In the genomic region with DNA sequence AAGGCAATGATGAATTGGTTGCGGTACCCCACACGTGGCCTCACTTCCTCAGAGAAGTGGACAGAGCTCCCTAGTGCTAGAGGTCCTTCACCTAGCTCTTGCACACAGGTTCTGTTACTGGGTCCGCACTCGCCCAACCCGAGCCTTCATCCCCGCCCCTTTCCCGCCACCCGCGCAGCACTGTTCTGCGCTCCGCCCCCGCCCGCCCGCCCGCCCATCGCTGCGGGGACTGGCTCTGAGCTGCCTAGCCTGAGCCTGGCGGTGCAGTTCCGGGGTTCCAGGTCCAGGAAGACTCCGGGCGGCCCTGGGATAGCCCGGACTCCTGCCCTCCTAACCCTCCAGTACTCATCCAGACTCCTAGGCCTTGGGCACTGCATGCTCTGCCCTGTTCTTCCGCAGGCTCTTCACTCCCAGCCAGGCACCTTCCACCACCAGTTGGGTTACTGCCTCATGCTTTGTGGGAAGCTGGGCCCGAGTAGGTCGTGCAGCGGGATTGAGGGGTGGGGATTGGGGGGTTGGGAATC, we compare ENCODE assay signal across 7 mouse cellular contexts.
A peak's percentile ranks its signal among the peaks of the same experiment; 100 is the strongest.
DNase-seq lines count a peak whose midpoint lies in the region; ATAC-seq lines count a peak whose summit lies in the region.

No protein-coding gene starts in this region.

- H3K4me2 ChIP-seq in limb, embryonic 12.5 days: peak overlapping the region; percentile 67
- H3K4me2 ChIP-seq in midbrain, embryonic 12.5 days (replicated peaks): peak overlapping the region; percentile 68

- peak; percentile 75 for DNase-seq in adrenal gland, adult 2 months
- peak; percentile 38 for DNase-seq in embryo, embryonic 10 days (ENCODE audit: low spot score)
- peak; percentile 10 to 18 for DNase-seq in gastrocnemius, postnatal 4 days (ENCODE audit: low spot score in 2 of 2)
- peak; percentile 58 for DNase-seq in kidney, adult 11 months
- peak; percentile 29 for DNase-seq in spleen, adult 12 weeks (ENCODE audit: low spot score)

- H3K4me1 ChIP-seq in limb, embryonic 12.5 days (replicated peaks): no peaks in the 10 kb centered on the region
- H3K4me1 ChIP-seq in midbrain, embryonic 12.5 days: no peaks in the 10 kb centered on the region

- ATAC-seq in limb, embryonic 12.5 days (ENCODE audit: insufficient number of reproducible peaks, insufficient read depth, low FRiP score, low TSS enrichment, low read depth): peak; percentile 80
- peak; percentile 93 for ATAC-seq in midbrain, embryonic 12.5 days (ENCODE audit: low FRiP score, low read depth)

- H3K36me3 ChIP-seq in limb, embryonic 12.5 days: no peaks in the 10 kb centered on the region
- H3K36me3 ChIP-seq in midbrain, embryonic 12.5 days: no peaks in the 10 kb centered on the region

- 8% methylated on average over 26 of the region's 26 CpGs for WGBS in limb, embryonic 12.5 days
- WGBS in midbrain, embryonic 12.5 days: 22% methylated on average over 11 of the region's 26 CpGs

- peak overlapping the region; percentile 41 for H3K4me3 ChIP-seq in limb, embryonic 12.5 days (replicated peaks)
- peak overlapping the region; percentile 46 for H3K4me3 ChIP-seq in midbrain, embryonic 12.5 days

- no peaks in the 10 kb centered on the region for H3K9me3 ChIP-seq in limb, embryonic 12.5 days
- H3K9me3 ChIP-seq in midbrain, embryonic 12.5 days: no peaks in the 10 kb centered on the region

- peak overlapping the region; percentile 44; the same call in 1 of the 2 replicates for H3K9ac ChIP-seq in limb, embryonic 12.5 days (replicated peaks)
- H3K9ac ChIP-seq in midbrain, embryonic 12.5 days (replicated peaks): 0 out of 2 replicates have a peak overlapping the region, but pooled peaks have one; percentile 34

- no peak overlapping the region for H3K27ac ChIP-seq in limb, embryonic 12.5 days
- no peak overlapping the region for H3K27ac ChIP-seq in midbrain, embryonic 12.5 days (replicated peaks)

- H3K27me3 ChIP-seq in limb, embryonic 12.5 days: peaks cover 9% of the 10 kb centered on the region
- no peaks in the 10 kb centered on the region for H3K27me3 ChIP-seq in midbrain, embryonic 12.5 days

Comparison
In these comparisons a context has a peak if more than half of its experiments do, and no peak if none do; other contexts are left out.
1. DNase-seq: peak in every context shown above with its lines; median percentile 75 in adrenal gland, adult 2 months; 58 in kidney, adult 11 months; 38 in embryo, embryonic 10 days; 29 in spleen, adult 12 weeks; 14 in gastrocnemius, postnatal 4 days.